Mouse (Mus musculus): ENCODE data around the gene Epb42.
"Not testable (repeated sequence)": the region's sequence is repeated elsewhere in the genome, so short reads cannot be mapped to it uniquely, and the experiment has no call there.

Epb42 gene

GRCm38 (mm10) chr2:121007925-121008663 is 28.8 kb downstream of the Epb42 start, which contains the start of gene Ccndbp1:
Ccndbp1 (plus strand) TSS chr2:121008403.
- DNase-seq (ENCODE audit: low spot score in 2 of 2) = peak; percentile 92

GRCm38 (mm10) chr2:121006986-121007385 is 29.9 kb downstream of the Epb42 start:
- DNase-seq (ENCODE audit: low spot score in 2 of 2) = no peak

GRCm38 (mm10) chr2:121004018-121004811 is 32.7 kb downstream of the Epb42 start:
- DNase-seq (ENCODE audit: low spot score in 2 of 2) = no peak

GRCm38 (mm10) chr2:121003586-121003985 is 33.3 kb downstream of the Epb42 start:
- no peak for DNase-seq (ENCODE audit: low spot score in 2 of 2)

- DNase-seq (ENCODE audit: low spot score in 2 of 2) = no peak
These were observed 38.0 kb downstream of the Epb42 start for GRCm38 (mm10) chr2:120998863-120999262.

- DNase-seq (ENCODE audit: low spot score in 2 of 2) = not testable (repeated sequence)
These were observed 40.3 kb downstream of the Epb42 start for GRCm38 (mm10) chr2:120996607-120997006.

- no peak for DNase-seq (ENCODE audit: low spot score in 2 of 2)
These were observed 45.7 kb downstream of the Epb42 start for GRCm38 (mm10) chr2:120991196-120991595.

GRCm38 (mm10) chr2:120985241-120985640 is 51.6 kb downstream of the Epb42 start:
- no peak for DNase-seq (ENCODE audit: low spot score in 2 of 2)

- no peak for DNase-seq (ENCODE audit: low spot score in 2 of 2)
These were observed 53.3 kb downstream of the Epb42 start for GRCm38 (mm10) chr2:120983611-120984010.

- DNase-seq (ENCODE audit: low spot score in 2 of 2) = no peak
These were observed 56.0 kb downstream of the Epb42 start for GRCm38 (mm10) chr2:120980861-120981260.

GRCm38 (mm10) chr2:120979819-120980218 is 57.1 kb downstream of the Epb42 start:
- no peak for DNase-seq (ENCODE audit: low spot score in 2 of 2)

- no peak for DNase-seq (ENCODE audit: low spot score in 2 of 2)
These were observed 58.2 kb downstream of the Epb42 start for GRCm38 (mm10) chr2:120978693-120979037.

GRCm38 (mm10) chr2:120977926-120978692 is 58.8 kb downstream of the Epb42 start:
- DNase-seq (ENCODE audit: low spot score in 2 of 2) = no peak

GRCm38 (mm10) chr2:120976990-120977925 is 59.6 kb downstream of the Epb42 start, which contains the start of gene Tmem62:
Tmem62 (plus strand) TSS chr2:120977017.
- peak; percentile 64 to 70 for DNase-seq (ENCODE audit: low spot score in 2 of 2)

- no peak for DNase-seq (ENCODE audit: low spot score in 2 of 2)
These were observed 60.6 kb downstream of the Epb42 start for GRCm38 (mm10) chr2:120976308-120976707.

- DNase-seq (ENCODE audit: low spot score in 2 of 2) = no peak
These were observed 63.9 kb downstream of the Epb42 start for GRCm38 (mm10) chr2:120972964-120973363.

- not testable (repeated sequence) for DNase-seq (ENCODE audit: low spot score in 2 of 2)
These were observed 64.6 kb downstream of the Epb42 start for GRCm38 (mm10) chr2:120972257-120972656.

GRCm38 (mm10) chr2:120971766-120972165 is 65.1 kb downstream of the Epb42 start:
- no peak for DNase-seq (ENCODE audit: low spot score in 2 of 2)

- peak; percentile 91 to 93 for DNase-seq (ENCODE audit: low spot score in 2 of 2)
These were observed 66.3 kb downstream of the Epb42 start, which contains the start of gene Ubr1 for GRCm38 (mm10) chr2:120970559-120971080. Ubr1 (minus strand) TSS chr2:120970715.

GRCm38 (mm10) chr2:120970045-120970539 is 66.8 kb downstream of the Epb42 start:
- DNase-seq (ENCODE audit: low spot score in 2 of 2) = peak in 1 of 2 experiments; percentile 25

All from right cerebral cortex, postnatal 10 days (tissue).